Mouse (Mus musculus): ENCODE data around the gene Tmem223. TPM values are rescaled to one million over a fixed set of nuclear protein-coding genes. Genes with fewer than 3 reads are reported as not detected.

Gene Tmem223
- polyA plus RNA-seq, 1 experiment from 2014 or later, result 253 TPM

DNA sequence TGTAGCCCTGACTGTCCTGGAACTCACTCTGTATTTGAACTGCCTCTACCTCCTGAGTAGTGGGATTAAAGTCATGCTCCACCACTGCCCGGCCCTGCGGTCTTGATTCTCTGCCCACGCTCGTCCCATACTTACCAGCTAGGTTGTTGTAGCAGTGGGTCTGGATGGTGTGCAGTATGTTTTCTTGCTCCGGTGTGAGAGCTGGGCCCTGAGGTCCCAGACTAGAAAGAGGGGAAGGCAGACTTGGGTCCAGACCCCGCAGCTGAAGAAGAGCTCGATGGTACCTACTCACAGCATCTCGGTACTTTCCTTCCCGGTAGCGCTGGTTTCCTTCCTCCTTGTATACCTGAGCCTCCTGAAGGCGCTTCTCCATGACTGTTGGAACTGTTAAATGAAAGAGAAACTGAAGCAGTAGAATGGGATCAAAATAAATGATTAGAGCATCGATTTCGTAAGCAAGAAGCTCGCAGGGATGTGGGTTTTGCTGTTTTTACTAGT is 47.6 kb downstream of the Tmem223 start:
- Histone ChIP-seq H3K4me2 (peak overlapping the region; percentile 99), H3K36me3 (peaks cover 32% of the 10 kb centered on the region), H3K27ac (replicated peaks) (peak overlapping the region; percentile 97), H3K27me3 (no peaks in the 10 kb centered on the region), H3K9me3 (no peaks in the 10 kb centered on the region), H3K9ac (peak overlapping the region; percentile 88), H3K4me1 (replicated peaks) (peaks cover 66% of the 10 kb centered on the region), H3K4me3 (peak overlapping the region; percentile 75)
- ATAC-seq (ENCODE audit: low read depth), result no peak
- WGBS, result 36% methylated on average over 14 of the region's 14 CpGs

DNA sequence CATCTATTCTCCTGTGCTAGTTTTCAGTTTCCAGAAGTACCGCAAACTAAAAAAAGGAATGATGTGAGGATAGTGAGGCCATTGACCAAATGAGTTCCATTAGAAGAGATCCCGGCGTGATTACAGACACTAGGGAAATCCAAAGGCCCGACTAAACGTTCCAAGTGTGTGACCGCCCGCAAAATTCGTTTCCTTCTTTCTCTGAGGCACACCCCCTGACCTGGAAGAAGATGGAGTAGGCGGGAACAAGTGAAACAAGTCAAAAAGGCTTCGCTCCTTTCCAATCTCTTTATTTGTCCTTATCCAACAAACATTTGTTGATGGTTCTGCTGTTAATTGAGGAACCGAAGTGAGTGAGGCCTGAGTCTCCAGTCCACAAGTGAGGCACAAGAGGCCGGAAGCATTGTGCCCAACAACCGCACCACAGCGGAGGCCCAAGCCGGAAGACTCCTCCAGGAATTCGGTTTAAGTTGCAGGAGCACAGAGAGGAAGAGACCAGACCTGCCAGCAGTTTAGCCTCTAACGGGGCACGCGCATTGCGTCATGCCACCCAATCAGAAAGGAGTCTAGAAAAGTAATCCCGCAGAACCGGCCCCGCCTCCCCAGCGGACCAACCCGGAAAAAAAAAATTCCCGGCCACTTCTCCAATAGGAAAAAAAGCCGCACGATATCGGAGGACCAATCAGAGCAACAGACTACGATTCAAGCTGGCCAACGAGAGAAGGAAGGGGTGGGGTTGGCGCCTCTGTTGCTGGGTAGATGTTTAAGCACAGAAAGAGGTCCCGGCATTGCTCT is 48.2 kb downstream of the Tmem223 start, which contains the start of gene Ttc9c:
TSS of gene Ttc9c (minus strand) at position 533 of the 795 bp plus-strand sequence.
- 1% methylated on average over 33 of the region's 33 CpGs for WGBS
- peak; percentile 94 for ATAC-seq (ENCODE audit: low read depth)
- peak within 1 kb of the TSS; percentile 97 for H3K27ac ChIP-seq (replicated peaks)
- peak within 1 kb of the TSS; percentile 98 for H3K9ac ChIP-seq
- peak within 1 kb of the TSS; percentile 99 for H3K4me2 ChIP-seq
- peak within 1 kb of the TSS; percentile 75 for H3K4me3 ChIP-seq
- H3K36me3 ChIP-seq, result peaks cover 33% of the 10 kb centered on the region
- H3K27me3 ChIP-seq, result no peaks in the 10 kb centered on the region
- H3K4me1 ChIP-seq (replicated peaks), result peaks cover 69% of the 10 kb centered on the region
- H3K9me3 ChIP-seq, result no peaks in the 10 kb centered on the region

DNA sequence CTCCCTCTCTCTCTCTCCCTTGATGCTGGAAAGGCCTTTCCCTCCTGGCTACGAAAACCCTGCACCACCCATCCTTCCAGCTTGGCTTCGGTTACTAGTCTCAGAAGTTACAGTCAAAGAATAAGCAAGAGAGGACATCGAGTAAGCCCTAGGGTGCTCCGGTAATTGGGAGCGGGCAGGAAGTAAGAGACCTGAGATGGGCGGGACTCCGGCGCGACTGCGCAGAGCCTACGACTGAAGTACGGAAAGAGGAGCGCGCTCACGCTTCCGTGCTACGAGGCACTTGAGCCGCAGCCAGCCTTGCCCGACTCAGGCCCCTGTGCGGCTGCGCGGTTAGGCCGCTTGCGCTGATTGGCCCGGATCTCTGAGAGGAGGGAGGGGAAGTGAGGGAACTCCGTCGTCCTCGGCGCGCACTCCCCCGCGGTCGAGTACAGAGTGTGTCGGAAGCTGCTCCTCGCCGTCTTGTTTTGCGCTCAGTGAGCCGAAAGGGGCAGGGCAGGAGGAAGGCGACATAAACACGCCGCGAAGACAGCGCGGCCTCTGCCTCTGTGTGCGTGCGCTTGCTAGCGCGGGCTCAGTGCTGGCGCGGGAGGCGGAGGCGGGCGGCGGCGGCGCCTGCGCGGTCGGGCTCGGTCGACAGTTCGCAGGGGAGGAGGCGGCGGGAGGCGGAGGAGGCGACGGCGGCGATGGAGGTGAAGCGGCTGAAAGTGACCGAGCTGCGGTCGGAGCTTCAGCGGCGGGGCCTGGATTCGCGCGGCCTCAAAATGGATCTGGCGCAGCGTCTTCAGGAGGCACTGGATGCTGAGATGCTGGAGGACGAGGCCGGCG is 49.0 kb downstream of the Tmem223 start, which contains the start of gene Hnrnpul2:
TSS of gene Hnrnpul2 (plus strand) at position 415 of the 828 bp plus-strand sequence.
- under 1% methylated on average over 69 of the region's 83 CpGs for WGBS

DNA sequence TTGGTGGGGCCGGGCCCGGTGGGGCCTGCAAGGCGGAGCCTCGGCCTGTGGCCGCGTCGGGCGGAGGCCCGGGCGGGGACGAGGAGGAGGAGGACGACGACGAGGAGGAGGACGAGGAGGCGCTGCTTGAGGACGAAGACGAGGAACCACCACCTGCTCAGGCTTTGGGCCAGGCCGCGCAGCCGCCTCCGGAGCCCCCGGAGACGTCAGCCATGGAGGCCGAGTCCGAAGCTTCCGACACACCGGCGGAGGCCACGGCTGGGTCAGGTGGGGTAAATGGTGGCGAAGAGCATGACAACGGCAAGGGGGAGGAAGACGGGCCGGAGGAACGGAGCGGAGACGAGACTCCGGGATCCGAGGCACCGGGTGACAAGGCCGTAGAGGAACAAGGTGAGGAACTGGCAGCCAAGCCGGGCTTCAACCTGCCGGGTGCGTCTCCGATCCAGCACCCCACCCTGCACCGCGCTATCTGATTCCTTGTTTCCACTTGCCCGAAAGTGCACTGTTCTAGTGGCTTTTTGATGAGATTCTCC is 49.7 kb downstream of the Tmem223 start:
- H3K9me3 ChIP-seq, result no peaks in the 10 kb centered on the region
- ATAC-seq (ENCODE audit: low read depth), result peak; percentile 33
- WGBS, result under 1% methylated on average over 48 of the region's 48 CpGs
- peaks cover 57% of the 10 kb centered on the region for H3K4me1 ChIP-seq (replicated peaks)
- peaks cover 37% of the 10 kb centered on the region for H3K36me3 ChIP-seq
- H3K4me2 ChIP-seq, result peak overlapping the region; percentile 99
- H3K27ac ChIP-seq (replicated peaks), result peak overlapping the region; percentile 97
- H3K9ac ChIP-seq, result peak overlapping the region; percentile 98
- peak overlapping the region; percentile 75 for H3K4me3 ChIP-seq
- no peaks in the 10 kb centered on the region for H3K27me3 ChIP-seq

More for the DNA sequence above, 49.0 kb downstream of the Tmem223 start, which contains the start of gene Hnrnpul2:
- Histone ChIP-seq H3K4me3 (peak within 1 kb of the TSS; percentile 75), H3K4me1 (replicated peaks) (peaks cover 62% of the 10 kb centered on the region), H3K9ac (peak within 1 kb of the TSS; percentile 98), H3K27ac (replicated peaks) (peak within 1 kb of the TSS; percentile 97), H3K4me2 (peak within 1 kb of the TSS; percentile 99), H3K9me3 (no peaks in the 10 kb centered on the region), H3K27me3 (no peaks in the 10 kb centered on the region), H3K36me3 (peaks cover 34% of the 10 kb centered on the region)
- peak; percentile 98 for ATAC-seq (ENCODE audit: low read depth)

DNA sequence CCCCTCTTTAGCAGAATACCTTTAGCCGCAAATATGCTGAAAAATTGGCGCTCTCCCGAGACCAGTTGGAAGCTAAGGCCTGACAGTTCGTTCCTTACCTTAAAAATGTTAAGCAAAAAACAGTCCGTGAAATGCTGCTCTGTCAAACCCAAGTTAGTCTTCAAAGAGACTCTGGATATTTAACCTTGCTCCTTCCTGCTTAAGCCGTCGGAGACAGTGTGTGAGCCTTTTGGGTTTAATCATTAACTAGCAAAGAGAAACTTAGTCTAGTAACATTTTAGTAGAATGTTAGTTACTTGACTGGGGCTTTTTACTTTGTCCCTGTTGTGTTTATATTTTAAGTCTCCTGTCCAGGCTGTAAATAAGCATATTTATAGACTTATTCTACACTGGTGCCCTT is 50.4 kb downstream of the Tmem223 start:
- H3K4me2 ChIP-seq, result peak overlapping the region; percentile 99
- peak overlapping the region; percentile 75 for H3K4me3 ChIP-seq
- peaks cover 40% of the 10 kb centered on the region for H3K36me3 ChIP-seq
- H3K27ac ChIP-seq (replicated peaks), result peak overlapping the region; percentile 97; the same call in 1 of the 2 replicates
- WGBS, result 3% methylated on average over 7 of the region's 7 CpGs
- peaks cover 50% of the 10 kb centered on the region for H3K4me1 ChIP-seq (replicated peaks)
- peak overlapping the region; percentile 98 for H3K9ac ChIP-seq
- no peak for ATAC-seq (ENCODE audit: low read depth)
- no peaks in the 10 kb centered on the region for H3K27me3 ChIP-seq
- H3K9me3 ChIP-seq, result no peaks in the 10 kb centered on the region

Small RNA genes lying within 50 kb of the gene (microRNA-seq; reads per million reads assigned to microRNA genes)
- not detected for gene Mir6992

Other genes with a start within 250 kb of the Tmem223 start
- gene Slc22a8, start 179.7 kb upstream of the Tmem223 start, polyA plus RNA-seq (2015; fragmentation: Nextera tagmentation; extraction: Ambion mirVana), result 3.4 and 3.8 TPM in 2 replicates
- 2.0 and 2.1 TPM in 2 replicates for gene Slc22a6, start 153.0 kb upstream of the Tmem223 start, polyA plus RNA-seq (2015; fragmentation: Nextera tagmentation; extraction: Ambion mirVana)
- 0.18 and 0.32 TPM in 2 replicates for gene Chrm1, start 107.2 kb upstream of the Tmem223 start, polyA plus RNA-seq (2015; fragmentation: Nextera tagmentation; extraction: Ambion mirVana)
- 149 and 155 TPM in 2 replicates for gene Slc3a2, start 47.6 kb upstream of the Tmem223 start, polyA plus RNA-seq (2015; fragmentation: Nextera tagmentation; extraction: Ambion mirVana)
- 84.4 and 87.8 TPM in 2 replicates for gene Wdr74, start 35.2 kb upstream of the Tmem223 start, polyA plus RNA-seq (2015; fragmentation: Nextera tagmentation; extraction: Ambion mirVana)
- 1.6 and 2.4 TPM in 2 replicates for gene 1700092M07Rik, start 30.3 kb upstream of the Tmem223 start, polyA plus RNA-seq (2015; fragmentation: Nextera tagmentation; extraction: Ambion mirVana)
- 124 and 127 TPM in 2 replicates for gene Stx5a, start 29.6 kb upstream of the Tmem223 start, polyA plus RNA-seq (2015; fragmentation: Nextera tagmentation; extraction: Ambion mirVana)
- 161 and 192 TPM in 2 replicates for gene Nxf1, start 13.9 kb upstream of the Tmem223 start, polyA plus RNA-seq (2015; fragmentation: Nextera tagmentation; extraction: Ambion mirVana)
- 39.3 and 41.9 TPM in 2 replicates for gene Tmem179b, start 3.5 kb downstream of the Tmem223 start, polyA plus RNA-seq (2015; fragmentation: Nextera tagmentation; extraction: Ambion mirVana)
- gene Taf6l, start 15.4 kb downstream of the Tmem223 start, polyA plus RNA-seq (2015; fragmentation: Nextera tagmentation; extraction: Ambion mirVana), result 22.9 and 25.9 TPM in 2 replicates
- gene Polr2g, start 27.6 kb downstream of the Tmem223 start, polyA plus RNA-seq (2015; fragmentation: Nextera tagmentation; extraction: Ambion mirVana), result 167 and 168 TPM in 2 replicates
- 8.2 and 8.6 TPM in 2 replicates for gene Zbtb3, start 31.6 kb downstream of the Tmem223 start, polyA plus RNA-seq (2015; fragmentation: Nextera tagmentation; extraction: Ambion mirVana)
- 47.6 and 59.0 TPM in 2 replicates for gene Ttc9c, start 48.3 kb downstream of the Tmem223 start, polyA plus RNA-seq (2015; fragmentation: Nextera tagmentation; extraction: Ambion mirVana)
- 5.3 and 6.0 TPM in 2 replicates for gene Hnrnpul2, start 49.0 kb downstream of the Tmem223 start, polyA plus RNA-seq (2015; fragmentation: Nextera tagmentation; extraction: Ambion mirVana)
- not detected in 2 replicates for gene AC129217.1, start 58.8 kb downstream of the Tmem223 start, polyA plus RNA-seq (2015; fragmentation: Nextera tagmentation; extraction: Ambion mirVana)
- 82.5 and 84.2 TPM in 2 replicates for gene Bscl2, start 66.5 kb downstream of the Tmem223 start, polyA plus RNA-seq (2015; fragmentation: Nextera tagmentation; extraction: Ambion mirVana)
- 335 and 393 TPM in 2 replicates for gene Gng3, start 68.2 kb downstream of the Tmem223 start, polyA plus RNA-seq (2015; fragmentation: Nextera tagmentation; extraction: Ambion mirVana)
- 0.96 and 1.4 TPM in 2 replicates for gene Lrrn4cl, start 79.8 kb downstream of the Tmem223 start, polyA plus RNA-seq (2015; fragmentation: Nextera tagmentation; extraction: Ambion mirVana)
- gene Ubxn1, start 100.5 kb downstream of the Tmem223 start, polyA plus RNA-seq (2015; fragmentation: Nextera tagmentation; extraction: Ambion mirVana), result 166 and 171 TPM in 2 replicates
- 69.0 and 73.5 TPM in 2 replicates for gene Uqcc3, start 109.9 kb downstream of the Tmem223 start, polyA plus RNA-seq (2015; fragmentation: Nextera tagmentation; extraction: Ambion mirVana)
- 41.1 and 56.4 TPM in 2 replicates for gene Lbhd1, start 112.7 kb downstream of the Tmem223 start, polyA plus RNA-seq (2015; fragmentation: Nextera tagmentation; extraction: Ambion mirVana)
- not detected in 2 replicates for gene Gm49403, start 112.9 kb downstream of the Tmem223 start, polyA plus RNA-seq (2015; fragmentation: Nextera tagmentation; extraction: Ambion mirVana)
- 55.6 and 58.8 TPM in 2 replicates for gene 1810009A15Rik, start 117.9 kb downstream of the Tmem223 start, polyA plus RNA-seq (2015; fragmentation: Nextera tagmentation; extraction: Ambion mirVana)
- gene Gm49416, start 117.9 kb downstream of the Tmem223 start, polyA plus RNA-seq (2015; fragmentation: Nextera tagmentation; extraction: Ambion mirVana), result 0.27 TPM in 1 of 2 replicates, not detected in the other
- 31.7 and 36.2 TPM in 2 replicates for gene Ints5, start 122.0 kb downstream of the Tmem223 start, polyA plus RNA-seq (2015; fragmentation: Nextera tagmentation; extraction: Ambion mirVana)
- gene Ganab, start 127.1 kb downstream of the Tmem223 start, polyA plus RNA-seq (2015; fragmentation: Nextera tagmentation; extraction: Ambion mirVana), result 89.4 and 101 TPM in 2 replicates
- 86.9 and 88.7 TPM in 2 replicates for gene B3gat3, start 149.4 kb downstream of the Tmem223 start, polyA plus RNA-seq (2015; fragmentation: Nextera tagmentation; extraction: Ambion mirVana)
- 1.6 and 2.8 TPM in 2 replicates for gene Rom1, start 158.4 kb downstream of the Tmem223 start, polyA plus RNA-seq (2015; fragmentation: Nextera tagmentation; extraction: Ambion mirVana)
- 11.8 and 12.2 TPM in 2 replicates for gene Eml3, start 158.6 kb downstream of the Tmem223 start, polyA plus RNA-seq (2015; fragmentation: Nextera tagmentation; extraction: Ambion mirVana)
- 126 and 141 TPM in 2 replicates for gene Mta2, start 170.9 kb downstream of the Tmem223 start, polyA plus RNA-seq (2015; fragmentation: Nextera tagmentation; extraction: Ambion mirVana)
- 29.2 and 30.1 TPM in 2 replicates for gene Tut1, start 182.9 kb downstream of the Tmem223 start, polyA plus RNA-seq (2015; fragmentation: Nextera tagmentation; extraction: Ambion mirVana)
- 323 and 328 TPM in 2 replicates for gene Eef1g, start 196.0 kb downstream of the Tmem223 start, polyA plus RNA-seq (2015; fragmentation: Nextera tagmentation; extraction: Ambion mirVana)
- gene Ahnak, start 218.3 kb downstream of the Tmem223 start, polyA plus RNA-seq (2015; fragmentation: Nextera tagmentation; extraction: Ambion mirVana), result 4.8 and 4.9 TPM in 2 replicates

Data from neural tube, embryonic 13.5 days (tissue).